Mouse (Mus musculus): ENCODE results near the gene Unc79. TPM values are rescaled to one million over a fixed set of nuclear protein-coding genes. Genes with fewer than 3 reads are reported as not detected.

Gene Unc79
- polyA plus RNA-seq, 1 experiment from 2014 or later: 0.57 TPM

DNA sequence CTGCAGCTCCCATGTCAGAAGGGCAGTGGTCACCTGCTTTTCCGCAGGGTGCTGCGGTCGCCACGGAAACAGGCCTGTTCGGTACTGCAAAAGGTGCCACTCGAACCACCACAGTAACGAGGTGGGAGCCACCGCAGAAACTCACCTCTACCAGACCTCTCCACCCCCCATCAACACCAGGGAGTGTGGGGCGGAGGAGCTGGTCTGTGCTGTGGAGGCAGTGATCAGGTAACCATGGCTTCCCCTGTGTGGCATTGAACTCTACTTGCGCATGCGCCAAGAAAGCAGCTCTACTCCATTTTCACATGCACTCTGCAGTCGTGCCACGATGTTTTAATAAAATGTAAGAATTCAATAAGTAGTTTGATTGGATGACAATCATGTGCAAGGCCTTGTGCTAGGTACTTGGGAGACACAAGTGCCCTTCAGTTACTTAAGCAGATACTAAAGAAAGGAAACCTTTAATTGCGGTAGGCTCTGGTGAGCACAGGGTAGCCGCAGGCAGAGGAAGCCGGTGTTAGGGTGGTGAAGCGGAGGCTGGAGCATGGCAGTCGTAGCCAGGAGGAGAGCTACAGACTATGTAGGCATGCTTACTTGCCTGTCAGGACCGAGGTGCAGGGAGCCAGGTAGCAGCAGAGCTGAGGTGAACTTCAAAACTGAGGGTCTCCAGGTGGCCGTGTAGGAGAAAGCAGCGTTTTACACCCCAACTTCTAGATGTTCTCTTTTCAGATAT, 110.8 kb downstream of the Unc79 start:
- Histone ChIP-seq H3K27me3 (ENCODE audit: control insufficient read depth, insufficient read depth, low read length) (no peaks in the 10 kb centered on the region), H3K27ac (ENCODE audit: low read length) (no peak overlapping the region), H3K4me3 (replicated peaks; ENCODE audit: low read length) (no peak overlapping the region), H3K9ac (ENCODE audit: low read length) (no peak overlapping the region), H3K36me3 (ENCODE audit: control insufficient read depth, insufficient read depth, low read length) (no peaks in the 10 kb centered on the region), H3K4me2 (ENCODE audit: low read depth, low read length) (no peak overlapping the region), H3K4me1 (ENCODE audit: control insufficient read depth, insufficient read depth, low read length) (no peaks in the 10 kb centered on the region), H3K9me3 (replicated peaks; ENCODE audit: control insufficient read depth, low read length) (no peaks in the 10 kb centered on the region)
- ATAC-seq (ENCODE audit: insufficient read depth, low FRiP score): no peak
- 76% methylated on average over 21 of the region's 21 CpGs for WGBS

DNA sequence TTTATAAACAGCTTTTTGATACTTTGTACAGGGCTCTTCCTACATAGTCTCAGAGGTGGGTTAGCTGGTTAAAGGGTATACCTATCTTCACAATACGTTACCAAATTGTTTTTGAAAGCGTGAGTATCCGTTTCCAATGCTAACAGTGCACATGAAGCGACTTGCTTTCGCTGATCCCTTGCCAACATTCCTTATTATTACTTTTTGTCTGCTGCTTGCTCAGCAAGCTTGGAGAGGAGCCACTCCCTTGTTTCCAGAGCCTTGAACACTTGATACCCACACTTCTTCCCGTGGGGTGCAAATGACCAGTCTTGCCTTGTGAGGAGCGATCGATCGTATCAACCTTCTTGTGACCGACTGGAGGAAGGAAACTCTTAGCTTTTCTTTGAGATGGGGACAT, 112.1 kb downstream of the Unc79 start:
- no peak overlapping the region for H3K4me3 ChIP-seq (replicated peaks; ENCODE audit: low read length)
- WGBS: 80% methylated on average over 10 of the region's 10 CpGs

DNA sequence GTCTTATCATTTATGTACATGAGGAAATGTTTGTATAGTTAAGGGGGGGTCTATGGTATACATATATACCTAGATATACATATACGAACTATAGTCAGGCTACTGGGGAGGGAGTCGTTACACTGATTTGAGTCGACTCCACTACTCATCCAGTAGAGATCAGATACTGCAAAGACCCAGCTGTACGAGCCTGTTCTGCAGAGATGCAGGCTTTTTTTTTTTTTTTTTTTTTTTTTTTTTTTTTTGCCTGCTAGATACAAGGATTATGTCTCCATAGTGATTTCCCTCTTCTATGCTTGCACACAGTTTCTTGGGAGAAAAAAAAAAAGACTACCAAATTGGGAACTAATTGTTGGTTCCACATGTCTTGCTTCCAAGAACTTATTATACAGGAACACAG, 113.5 kb downstream of the Unc79 start:
- Histone ChIP-seq H3K9me3 (replicated peaks; ENCODE audit: control insufficient read depth, low read length) (no peaks in the 10 kb centered on the region), H3K4me3 (replicated peaks; ENCODE audit: low read length) (no peak overlapping the region), H3K9ac (ENCODE audit: low read length) (no peak overlapping the region), H3K27me3 (ENCODE audit: control insufficient read depth, insufficient read depth, low read length) (no peaks in the 10 kb centered on the region), H3K4me1 (ENCODE audit: control insufficient read depth, insufficient read depth, low read length) (no peaks in the 10 kb centered on the region), H3K36me3 (ENCODE audit: control insufficient read depth, insufficient read depth, low read length) (no peaks in the 10 kb centered on the region), H3K4me2 (ENCODE audit: low read depth, low read length) (no peak overlapping the region), H3K27ac (ENCODE audit: low read length) (no peak overlapping the region)
- ATAC-seq (ENCODE audit: insufficient read depth, low FRiP score): no peak
- 53% methylated on average over 4 of the region's 4 CpGs for WGBS

More for the DNA sequence above, 112.1 kb downstream of the Unc79 start:
- H3K9me3 ChIP-seq (replicated peaks; ENCODE audit: control insufficient read depth, low read length): no peaks in the 10 kb centered on the region
- H3K9ac ChIP-seq (ENCODE audit: low read length): no peak overlapping the region
- H3K4me2 ChIP-seq (ENCODE audit: low read depth, low read length): no peak overlapping the region
- H3K4me1 ChIP-seq (ENCODE audit: control insufficient read depth, insufficient read depth, low read length): no peaks in the 10 kb centered on the region
- no peaks in the 10 kb centered on the region for H3K27me3 ChIP-seq (ENCODE audit: control insufficient read depth, insufficient read depth, low read length)
- ATAC-seq (ENCODE audit: insufficient read depth, low FRiP score): no peak
- H3K27ac ChIP-seq (ENCODE audit: low read length): no peak overlapping the region
- no peaks in the 10 kb centered on the region for H3K36me3 ChIP-seq (ENCODE audit: control insufficient read depth, insufficient read depth, low read length)

DNA sequence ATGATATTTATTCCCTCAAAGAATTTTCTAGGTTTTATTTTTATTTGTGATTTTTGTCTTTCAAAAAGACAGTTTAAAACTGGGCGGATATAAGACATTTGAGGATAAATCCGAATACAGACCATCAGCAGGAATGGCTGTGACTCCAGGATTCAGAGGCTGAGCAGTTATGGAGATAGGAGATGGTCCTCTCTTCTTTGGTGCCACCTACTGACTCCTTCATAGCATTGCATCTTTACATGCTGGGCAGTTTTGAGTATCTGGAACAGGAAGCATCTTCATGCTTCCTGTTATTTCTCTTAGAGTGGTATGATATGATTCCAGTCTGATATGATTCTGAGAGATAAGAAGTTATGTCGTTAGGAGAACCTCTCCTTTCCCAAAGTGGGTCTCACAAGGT, 116.3 kb downstream of the Unc79 start:
- Histone ChIP-seq H3K27ac (ENCODE audit: low read length) (no peak overlapping the region), H3K27me3 (ENCODE audit: control insufficient read depth, insufficient read depth, low read length) (no peaks in the 10 kb centered on the region), H3K9ac (ENCODE audit: low read length) (no peak overlapping the region), H3K36me3 (ENCODE audit: control insufficient read depth, insufficient read depth, low read length) (no peaks in the 10 kb centered on the region), H3K4me1 (ENCODE audit: control insufficient read depth, insufficient read depth, low read length) (no peaks in the 10 kb centered on the region), H3K4me2 (ENCODE audit: low read depth, low read length) (no peak overlapping the region), H3K9me3 (replicated peaks; ENCODE audit: control insufficient read depth, low read length) (0 out of 2 replicates have a peak, but pooled peaks cover 5% of the 10 kb centered on the region), H3K4me3 (replicated peaks; ENCODE audit: low read length) (no peak overlapping the region)
- no peak for ATAC-seq (ENCODE audit: insufficient read depth, low FRiP score)
- WGBS: 12% methylated on average over 3 of the region's 3 CpGs

DNA sequence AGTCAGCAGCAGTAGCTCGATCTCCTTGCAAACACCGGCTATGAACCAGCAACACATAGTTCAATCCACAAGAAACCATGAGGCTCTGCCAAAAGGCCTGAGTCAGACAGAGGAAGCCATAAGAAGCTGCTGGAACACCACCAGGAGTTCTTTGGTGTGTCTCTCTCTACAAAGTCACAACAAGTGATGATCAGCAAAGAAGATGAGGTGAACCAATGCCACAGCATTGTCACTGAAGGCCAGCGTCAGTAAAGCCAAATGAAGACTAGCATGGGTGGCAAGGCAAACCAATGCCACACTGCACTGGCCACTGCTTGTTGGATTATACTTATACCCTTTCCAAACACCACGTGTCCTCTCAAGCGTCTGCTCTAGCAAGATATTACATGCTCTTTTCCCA, 119.5 kb downstream of the Unc79 start:
- Histone ChIP-seq H3K9me3 (replicated peaks; ENCODE audit: control insufficient read depth, low read length) (0 out of 2 replicates have a peak, but pooled peaks cover 5% of the 10 kb centered on the region), H3K4me1 (ENCODE audit: control insufficient read depth, insufficient read depth, low read length) (no peaks in the 10 kb centered on the region), H3K4me2 (ENCODE audit: low read depth, low read length) (no peak overlapping the region), H3K27me3 (ENCODE audit: control insufficient read depth, insufficient read depth, low read length) (no peaks in the 10 kb centered on the region), H3K27ac (ENCODE audit: low read length) (no peak overlapping the region), H3K9ac (ENCODE audit: low read length) (no peak overlapping the region), H3K4me3 (replicated peaks; ENCODE audit: low read length) (no peak overlapping the region), H3K36me3 (ENCODE audit: control insufficient read depth, insufficient read depth, low read length) (no peaks in the 10 kb centered on the region)
- no peak for ATAC-seq (ENCODE audit: insufficient read depth, low FRiP score)
- 85% methylated on average over 5 of the region's 5 CpGs for WGBS

DNA sequence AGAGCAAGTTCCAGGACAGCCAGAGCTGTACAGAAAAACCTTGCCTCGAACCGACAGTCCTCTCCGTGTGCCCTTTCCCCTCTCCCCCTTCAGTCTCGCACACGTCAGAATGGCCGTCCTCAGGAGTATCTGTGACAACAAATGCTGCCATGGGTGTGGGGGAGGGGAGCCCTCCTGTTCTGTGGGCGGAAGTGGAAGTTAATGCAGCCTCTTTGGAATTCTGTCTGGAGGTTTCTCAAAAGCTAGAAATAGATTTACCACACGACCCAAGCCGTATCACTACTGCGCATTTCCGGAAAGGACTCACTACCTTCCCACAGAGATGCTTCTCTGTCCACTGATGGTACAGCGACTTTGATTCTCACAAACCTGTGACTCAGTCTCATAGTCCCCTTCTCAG, 120.9 kb downstream of the Unc79 start:
- no peaks in the 10 kb centered on the region for H3K36me3 ChIP-seq (ENCODE audit: control insufficient read depth, insufficient read depth, low read length)
- 0 out of 2 replicates have a peak, but pooled peaks cover 5% of the 10 kb centered on the region for H3K9me3 ChIP-seq (replicated peaks; ENCODE audit: control insufficient read depth, low read length)
- H3K4me2 ChIP-seq (ENCODE audit: low read depth, low read length): no peak overlapping the region
- H3K4me3 ChIP-seq (replicated peaks; ENCODE audit: low read length): no peak overlapping the region
- H3K27ac ChIP-seq (ENCODE audit: low read length): no peak overlapping the region
- 53% methylated on average over 12 of the region's 12 CpGs for WGBS
- no peak overlapping the region for H3K9ac ChIP-seq (ENCODE audit: low read length)
- no peak for ATAC-seq (ENCODE audit: insufficient read depth, low FRiP score)
- H3K27me3 ChIP-seq (ENCODE audit: control insufficient read depth, insufficient read depth, low read length): no peaks in the 10 kb centered on the region
- H3K4me1 ChIP-seq (ENCODE audit: control insufficient read depth, insufficient read depth, low read length): no peaks in the 10 kb centered on the region

DNA sequence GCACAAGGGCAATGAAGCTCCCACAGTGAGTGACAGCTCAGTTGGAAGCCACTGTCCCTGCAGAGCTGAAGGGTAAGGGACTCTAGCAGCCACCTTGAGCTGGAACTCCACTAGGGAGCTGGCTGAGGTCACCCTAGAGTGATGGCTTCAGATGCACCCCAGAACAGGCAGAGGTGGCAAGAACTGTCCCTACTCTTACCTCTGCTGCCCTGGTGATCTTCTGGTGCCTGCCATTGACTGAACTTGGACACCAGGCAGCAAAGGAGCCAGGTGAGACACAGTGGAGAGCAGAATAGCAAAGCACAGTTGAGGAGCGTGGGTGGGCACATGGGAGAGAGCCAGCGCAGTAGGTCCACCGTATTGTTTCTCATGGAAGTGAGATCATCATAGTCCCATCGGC, 125.3 kb downstream of the Unc79 start:
- no peak overlapping the region for H3K4me2 ChIP-seq (ENCODE audit: low read depth, low read length)
- H3K27ac ChIP-seq (ENCODE audit: low read length): no peak overlapping the region
- ATAC-seq (ENCODE audit: insufficient read depth, low FRiP score): no peak
- no peak overlapping the region for H3K4me3 ChIP-seq (replicated peaks; ENCODE audit: low read length)
- 95% methylated on average over 4 of the region's 4 CpGs for WGBS
- no peaks in the 10 kb centered on the region for H3K36me3 ChIP-seq (ENCODE audit: control insufficient read depth, insufficient read depth, low read length)
- no peaks in the 10 kb centered on the region for H3K9me3 ChIP-seq (replicated peaks; ENCODE audit: control insufficient read depth, low read length)
- H3K27me3 ChIP-seq (ENCODE audit: control insufficient read depth, insufficient read depth, low read length): no peaks in the 10 kb centered on the region
- no peak overlapping the region for H3K9ac ChIP-seq (ENCODE audit: low read length)
- H3K4me1 ChIP-seq (ENCODE audit: control insufficient read depth, insufficient read depth, low read length): no peaks in the 10 kb centered on the region

- H3K9ac ChIP-seq (ENCODE audit: low read length): no peak overlapping the region
- no peak overlapping the region for H3K27ac ChIP-seq (ENCODE audit: low read length)
- no peaks in the 10 kb centered on the region for H3K9me3 ChIP-seq (replicated peaks; ENCODE audit: control insufficient read depth, low read length)
- no peak for ATAC-seq (ENCODE audit: insufficient read depth, low FRiP score)
- no peak overlapping the region for H3K4me3 ChIP-seq (replicated peaks; ENCODE audit: low read length)
- no peaks in the 10 kb centered on the region for H3K4me1 ChIP-seq (ENCODE audit: control insufficient read depth, insufficient read depth, low read length)
- no peak overlapping the region for H3K4me2 ChIP-seq (ENCODE audit: low read depth, low read length)
- no peaks in the 10 kb centered on the region for H3K36me3 ChIP-seq (ENCODE audit: control insufficient read depth, insufficient read depth, low read length)
- no peaks in the 10 kb centered on the region for H3K27me3 ChIP-seq (ENCODE audit: control insufficient read depth, insufficient read depth, low read length)
- WGBS: 51% methylated on average over 7 of the region's 7 CpGs
Measured at GRCm38 (mm10) chr12:103078751-103079150, 130.1 kb downstream of the Unc79 start.

- no peak overlapping the region for H3K4me2 ChIP-seq (ENCODE audit: low read depth, low read length)
- no peaks in the 10 kb centered on the region for H3K36me3 ChIP-seq (ENCODE audit: control insufficient read depth, insufficient read depth, low read length)
- no peak overlapping the region for H3K4me3 ChIP-seq (replicated peaks; ENCODE audit: low read length)
- 75% methylated on average over 3 of the region's 3 CpGs for WGBS
- H3K27me3 ChIP-seq (ENCODE audit: control insufficient read depth, insufficient read depth, low read length): no peaks in the 10 kb centered on the region
- H3K27ac ChIP-seq (ENCODE audit: low read length): no peak overlapping the region
- no peaks in the 10 kb centered on the region for H3K9me3 ChIP-seq (replicated peaks; ENCODE audit: control insufficient read depth, low read length)
- H3K9ac ChIP-seq (ENCODE audit: low read length): no peak overlapping the region
- H3K4me1 ChIP-seq (ENCODE audit: control insufficient read depth, insufficient read depth, low read length): no peaks in the 10 kb centered on the region
- no peak for ATAC-seq (ENCODE audit: insufficient read depth, low FRiP score)
Measured at GRCm38 (mm10) chr12:103080055-103080454, 131.4 kb downstream of the Unc79 start.
